Mouse (Mus musculus) macrophage (primary cell): ENCODE results near the gene Tmem239. TPM values are rescaled to one million over a fixed set of nuclear protein-coding genes. Genes with fewer than 3 reads are reported as not detected.

ENCODE experiments used
- H3K27ac ChIP-seq: fragments of 350-480 bp; formaldehyde crosslinking; 2 replicates; pipeline ENCODE4 v1.9.0; 2021
- H3K36me3 ChIP-seq: fragments of 350-480 bp; formaldehyde crosslinking; 2 replicates; pipeline ENCODE4 v1.9.0; 2021; ENCODE audit errors: inconsistent target
- H3K4me3 ChIP-seq: fragments of 350-480 bp; formaldehyde crosslinking; 2 replicates; pipeline ENCODE4 v1.9.0; 2021; ENCODE audit errors: inconsistent target
- H3K79me2 ChIP-seq: fragments of 350-480 bp; formaldehyde crosslinking; 2 replicates; pipeline ENCODE4 v1.9.0; 2021; ENCODE audit errors: inconsistent target
- WGBS: methylation state at CpG from one replicate; pipeline ENCODE4 v1.1.7; 2026; ENCODE audit warnings: inconsistent platforms; ENCODE audit not compliant: missing documents; 5-methylcytosine and 5-hydroxymethylcytosine counted together
- polyA plus RNA-seq: library from polyadenylated mRNA; stranded (reverse); fragments of 250-400 nt; gene quantifications from 3 replicates; pipeline ENCODE4 v1.2.4, GENCODE M21; 2018; ENCODE audit warnings: inconsistent platforms

Gene Tmem239
- polyA plus RNA-seq, 1 experiment from 2014 or later, result not detected

DNA sequence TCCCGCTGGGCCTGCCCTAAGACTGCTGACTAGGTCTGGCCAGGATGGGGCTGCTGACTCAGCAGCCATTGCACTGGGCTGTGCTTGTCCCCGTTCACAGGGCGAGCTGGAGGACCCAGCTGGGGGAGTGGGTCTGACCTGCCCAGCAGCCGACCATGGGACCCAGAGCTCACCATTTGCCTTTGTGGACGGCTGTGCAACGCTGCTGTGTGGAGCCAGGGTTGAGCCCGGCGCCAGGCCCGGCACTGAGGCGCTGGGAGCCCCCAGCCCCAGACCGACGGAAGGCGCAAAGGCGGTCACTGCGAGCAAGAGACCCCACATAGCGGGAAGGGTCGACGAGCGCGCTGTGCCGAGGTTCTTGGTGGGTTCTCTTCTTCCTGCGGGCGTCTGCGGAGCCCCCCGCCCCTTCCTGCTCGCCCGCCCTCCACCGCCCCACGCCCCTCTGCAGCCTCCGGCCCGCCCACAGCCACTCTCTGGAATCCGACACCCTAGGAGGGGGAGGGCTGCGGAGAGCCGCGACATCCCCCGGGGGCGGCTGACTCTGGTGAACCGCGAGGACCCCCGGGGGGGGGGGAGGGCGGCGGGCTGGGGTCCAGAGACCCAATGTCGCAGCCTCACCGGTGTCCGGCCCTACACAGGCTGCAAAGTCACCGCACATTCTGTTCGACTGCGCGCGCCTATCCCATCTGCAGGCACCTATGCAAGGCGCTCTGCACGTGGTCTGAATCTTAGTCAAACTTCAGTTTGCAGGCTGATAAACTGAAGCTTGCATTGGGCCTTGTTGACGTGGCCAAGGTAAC lies 8.9 kb upstream of the Tmem239 start, which contains the start of gene Cpxm1:
TSS of gene Cpxm1 (minus strand) at position 389 of the 800 bp plus-strand sequence.
- Histone ChIP-seq H3K27ac (no peak within 1 kb of the TSS), H3K79me2 (no peaks in the 10 kb centered on the region), H3K4me3 (no peak within 1 kb of the TSS), H3K36me3 (no peaks in the 10 kb centered on the region)
- WGBS, result 4% methylated on average over 48 of the region's 53 CpGs

DNA sequence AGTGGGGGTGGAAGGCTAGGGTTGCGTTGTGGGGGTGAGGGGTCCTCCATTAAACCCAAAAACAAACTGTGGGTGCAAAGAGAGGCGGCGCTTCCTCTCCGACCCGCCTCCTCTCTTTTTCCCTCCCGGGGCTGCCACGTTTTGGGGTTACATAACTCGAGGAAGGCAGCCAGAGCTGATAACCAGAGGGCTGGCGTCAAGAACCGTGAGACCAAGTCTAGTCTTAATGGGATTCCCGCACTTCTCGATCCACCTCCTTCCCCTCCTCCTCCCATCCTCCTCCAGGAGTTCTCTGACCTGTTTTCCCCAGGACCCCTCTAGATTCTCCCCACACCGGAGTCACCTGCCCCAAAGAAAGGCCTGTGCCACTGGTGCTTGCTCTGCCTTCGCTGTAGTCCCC lies 8.2 kb upstream of the Tmem239 start:
- 15% methylated on average over 13 of the region's 14 CpGs for WGBS
- H3K4me3 ChIP-seq, result no peak overlapping the region
- no peaks in the 10 kb centered on the region for H3K36me3 ChIP-seq
- H3K27ac ChIP-seq, result no peak overlapping the region
- H3K79me2 ChIP-seq, result no peaks in the 10 kb centered on the region

DNA sequence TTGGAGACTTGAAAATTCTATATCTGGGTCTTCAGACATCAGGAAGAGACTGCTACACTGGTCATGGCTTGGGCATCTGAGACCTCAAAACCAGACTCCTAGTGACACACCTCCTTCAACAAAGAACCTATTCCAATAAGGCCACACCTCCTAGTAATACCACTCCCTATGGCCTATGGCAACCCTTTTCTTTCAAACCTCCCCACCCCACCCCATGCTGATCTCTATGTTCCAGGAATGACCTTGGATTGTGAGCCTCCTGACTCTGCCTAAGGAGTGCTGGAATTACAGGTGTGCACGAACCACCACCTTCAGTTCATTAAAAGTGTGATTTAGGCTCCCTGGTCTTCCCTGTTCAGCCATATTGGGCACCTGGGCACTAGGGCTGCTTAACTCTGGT lies 6.2 kb upstream of the Tmem239 start:
- WGBS, result 85% methylated on average over 1 of the region's 1 CpGs
- Histone ChIP-seq H3K36me3 (no peaks in the 10 kb centered on the region), H3K27ac (no peak overlapping the region), H3K79me2 (no peaks in the 10 kb centered on the region), H3K4me3 (no peak overlapping the region)

DNA sequence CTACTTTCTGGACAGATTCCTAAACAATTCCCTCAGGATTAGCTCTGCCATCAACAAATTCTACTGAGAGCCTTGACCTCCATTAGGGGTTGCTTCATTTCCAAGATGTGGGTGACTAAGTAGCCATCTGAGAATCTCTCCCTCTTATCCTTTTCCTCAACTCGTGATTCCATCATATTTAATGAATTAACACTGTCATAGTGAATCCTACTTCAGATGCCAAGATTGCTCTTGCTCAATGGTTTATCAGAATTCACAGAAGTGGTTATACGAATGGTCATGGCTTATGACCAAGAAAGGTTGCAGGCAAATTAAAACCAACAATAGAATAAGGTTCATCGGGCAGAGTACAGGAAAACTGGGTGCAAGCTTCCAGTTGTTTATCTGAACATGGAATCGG lies 4.4 kb upstream of the Tmem239 start:
- 94% methylated on average over 4 of the region's 4 CpGs for WGBS
- H3K4me3 ChIP-seq, result no peak overlapping the region
- H3K27ac ChIP-seq, result no peak overlapping the region
- H3K79me2 ChIP-seq, result no peaks in the 10 kb centered on the region
- H3K36me3 ChIP-seq, result no peaks in the 10 kb centered on the region

DNA sequence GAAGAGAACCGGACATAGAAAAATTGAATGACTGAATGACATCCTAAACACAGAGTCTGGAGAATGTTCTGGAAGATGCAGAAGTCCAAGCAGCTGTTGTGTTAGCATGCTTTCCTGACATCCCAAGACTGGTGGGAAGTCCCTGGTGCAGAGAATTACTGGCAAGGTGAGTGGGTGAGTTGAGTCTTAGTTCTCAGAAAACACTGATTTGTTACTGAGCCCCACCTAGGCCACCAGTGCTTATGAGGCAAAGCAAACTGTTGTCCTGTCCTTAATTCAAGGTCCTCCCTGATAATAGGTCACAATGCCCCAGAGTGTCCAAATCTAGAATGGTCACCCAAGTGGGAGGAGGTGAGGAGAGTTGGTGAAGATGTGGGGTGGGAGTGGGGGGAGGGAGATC lies 1.3 kb upstream of the Tmem239 start, which contains the start of the genes Gm28372 and 1700020A23Rik:
TSS of gene Gm28372 (plus strand) at position 301 of the 400 bp plus-strand sequence.
TSS of gene 1700020A23Rik (plus strand) at position 321 of the 400 bp plus-strand sequence.
- Histone ChIP-seq H3K4me3 (no peak within 1 kb of the TSS), H3K79me2 (no peaks in the 10 kb centered on the region), H3K27ac (no peak within 1 kb of the TSS), H3K36me3 (no peaks in the 10 kb centered on the region)
- WGBS, result 100% methylated on average over 1 of the region's 1 CpGs

DNA sequence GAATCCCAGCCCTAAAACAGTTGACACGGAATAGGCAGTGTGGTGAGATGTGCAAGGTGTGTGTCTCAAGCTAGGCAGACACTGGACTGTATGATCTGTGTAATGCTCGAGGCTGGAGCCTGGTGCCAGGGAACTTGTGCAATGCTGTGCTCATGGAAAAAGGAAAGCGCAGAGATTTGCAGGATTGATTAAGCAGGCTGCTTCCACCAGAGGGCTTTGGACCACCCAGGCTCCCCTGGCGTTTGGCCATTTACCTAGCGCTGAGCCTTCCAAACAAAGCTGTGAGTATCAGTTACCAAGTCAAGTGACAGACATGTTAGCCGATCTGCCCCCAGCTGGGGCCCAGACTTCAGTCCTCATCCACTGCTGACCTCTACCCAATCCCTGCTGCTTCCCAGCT lies 1.9 kb downstream of the Tmem239 start:
- Histone ChIP-seq H3K4me3 (no peak overlapping the region), H3K36me3 (no peaks in the 10 kb centered on the region), H3K79me2 (no peaks in the 10 kb centered on the region), H3K27ac (no peak overlapping the region)
- 79% methylated on average over 6 of the region's 6 CpGs for WGBS

DNA sequence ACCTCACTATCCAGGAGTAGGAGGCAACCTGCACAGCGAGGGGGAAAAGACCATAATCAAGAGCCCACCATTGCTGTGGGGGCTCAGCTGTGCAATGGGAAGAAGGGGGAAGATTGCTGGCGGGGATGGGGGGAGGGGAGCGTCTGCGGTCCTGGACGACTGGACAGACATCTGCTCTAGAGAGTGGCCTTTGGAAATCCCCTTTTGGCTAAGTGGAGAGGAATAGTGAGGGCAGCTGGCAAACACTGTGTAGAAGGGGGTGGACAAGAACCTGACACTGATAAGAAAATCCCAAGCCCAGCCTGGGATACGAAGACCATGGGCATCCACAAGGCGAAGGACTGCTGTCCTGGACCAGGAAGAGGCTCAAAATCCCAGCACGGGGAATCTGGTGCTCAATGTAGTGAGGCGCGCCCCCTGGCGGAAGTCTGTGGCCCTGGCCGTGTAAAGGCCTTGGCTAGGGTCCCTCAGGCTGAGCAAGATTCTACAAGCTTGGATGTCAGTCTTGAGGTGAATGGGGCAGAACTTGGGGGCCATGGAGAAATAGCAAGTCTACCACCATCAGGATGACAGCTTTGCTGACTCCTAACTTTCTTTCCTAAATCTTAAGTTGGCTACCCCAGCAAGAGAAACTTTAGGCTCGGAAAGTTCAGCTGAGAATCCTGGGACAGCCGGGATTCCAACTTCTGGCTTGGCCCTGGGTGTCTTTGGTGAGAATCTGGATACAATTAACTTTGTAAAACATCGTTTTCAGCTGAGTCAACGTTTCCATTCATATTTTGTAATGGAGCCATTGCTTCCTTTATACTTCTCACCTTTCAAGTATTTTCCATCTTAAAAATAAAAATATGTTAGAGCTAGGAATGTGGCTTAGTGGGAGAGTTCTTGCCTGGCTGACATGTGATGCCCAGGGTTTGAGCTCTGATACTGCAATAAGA lies 5.5 kb downstream of the Tmem239 start:
- WGBS, result 38% methylated on average over 16 of the region's 16 CpGs
- Histone ChIP-seq H3K79me2 (no peaks in the 10 kb centered on the region), H3K36me3 (no peaks in the 10 kb centered on the region), H3K27ac (no peak overlapping the region), H3K4me3 (no peak overlapping the region)

DNA sequence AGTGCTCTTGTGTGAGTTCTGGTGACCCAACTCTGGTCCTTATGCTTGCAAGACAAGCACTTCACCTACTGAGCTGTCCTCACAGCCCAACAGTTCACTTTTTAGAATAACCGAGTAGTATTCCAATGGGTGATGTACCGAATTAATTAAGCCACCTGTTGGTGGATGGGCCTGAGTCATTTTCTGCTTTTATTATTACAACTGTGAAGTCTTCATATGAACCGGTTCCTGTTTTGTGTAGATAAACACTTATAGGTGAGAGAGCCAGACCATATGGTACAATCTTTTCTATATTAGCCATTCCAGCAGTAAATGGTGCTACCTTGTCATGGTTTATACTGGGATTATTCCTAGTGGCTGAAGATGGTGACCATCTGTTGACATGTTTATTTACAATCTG lies 6.5 kb downstream of the Tmem239 start:
- 95% methylated on average over 3 of the region's 3 CpGs for WGBS
- Histone ChIP-seq H3K79me2 (no peaks in the 10 kb centered on the region), H3K36me3 (no peaks in the 10 kb centered on the region), H3K27ac (no peak overlapping the region), H3K4me3 (no peak overlapping the region)

DNA sequence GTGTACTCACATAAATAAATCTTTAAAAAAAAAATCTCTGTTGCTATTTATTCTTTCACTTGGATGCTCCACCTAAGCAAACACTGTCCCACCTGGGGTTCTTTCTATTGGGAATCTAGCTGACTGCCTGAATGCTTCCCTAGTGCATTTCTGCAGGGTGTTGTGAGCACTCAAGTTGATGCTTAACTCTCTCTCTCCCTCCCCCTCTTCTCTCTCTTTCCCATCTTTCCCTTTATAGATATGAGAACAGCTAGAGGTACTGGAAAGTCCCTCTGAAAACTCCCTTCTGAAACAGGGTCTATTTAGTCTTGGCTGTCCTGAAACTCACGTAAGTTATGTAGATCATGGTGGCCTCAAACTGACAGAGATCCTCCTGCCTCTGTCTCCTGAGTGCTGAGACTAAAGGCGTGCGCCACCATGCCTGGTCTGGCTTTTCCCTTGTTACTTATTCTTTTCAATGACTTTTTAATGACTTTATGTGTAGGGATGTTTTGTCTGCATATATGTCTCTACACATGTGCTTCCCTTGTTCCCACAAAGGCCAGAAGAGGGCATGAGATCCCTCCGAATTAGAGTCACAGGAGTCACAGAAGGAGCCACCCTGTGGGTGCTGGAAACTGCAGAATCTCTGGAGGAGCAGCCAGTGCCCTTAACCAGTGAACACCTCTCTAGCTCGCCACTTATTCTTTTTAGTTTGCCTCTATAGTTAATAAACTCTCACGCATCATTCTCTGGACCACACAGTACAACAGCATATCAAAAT lies 8.0 kb downstream of the Tmem239 start:
- WGBS, result 86% methylated on average over 6 of the region's 6 CpGs
- H3K36me3 ChIP-seq, result peaks cover 6% of the 10 kb centered on the region; the same call in 1 of the 2 replicates
- H3K4me3 ChIP-seq, result no peak overlapping the region
- H3K79me2 ChIP-seq, result no peaks in the 10 kb centered on the region
- H3K27ac ChIP-seq, result no peak overlapping the region

DNA sequence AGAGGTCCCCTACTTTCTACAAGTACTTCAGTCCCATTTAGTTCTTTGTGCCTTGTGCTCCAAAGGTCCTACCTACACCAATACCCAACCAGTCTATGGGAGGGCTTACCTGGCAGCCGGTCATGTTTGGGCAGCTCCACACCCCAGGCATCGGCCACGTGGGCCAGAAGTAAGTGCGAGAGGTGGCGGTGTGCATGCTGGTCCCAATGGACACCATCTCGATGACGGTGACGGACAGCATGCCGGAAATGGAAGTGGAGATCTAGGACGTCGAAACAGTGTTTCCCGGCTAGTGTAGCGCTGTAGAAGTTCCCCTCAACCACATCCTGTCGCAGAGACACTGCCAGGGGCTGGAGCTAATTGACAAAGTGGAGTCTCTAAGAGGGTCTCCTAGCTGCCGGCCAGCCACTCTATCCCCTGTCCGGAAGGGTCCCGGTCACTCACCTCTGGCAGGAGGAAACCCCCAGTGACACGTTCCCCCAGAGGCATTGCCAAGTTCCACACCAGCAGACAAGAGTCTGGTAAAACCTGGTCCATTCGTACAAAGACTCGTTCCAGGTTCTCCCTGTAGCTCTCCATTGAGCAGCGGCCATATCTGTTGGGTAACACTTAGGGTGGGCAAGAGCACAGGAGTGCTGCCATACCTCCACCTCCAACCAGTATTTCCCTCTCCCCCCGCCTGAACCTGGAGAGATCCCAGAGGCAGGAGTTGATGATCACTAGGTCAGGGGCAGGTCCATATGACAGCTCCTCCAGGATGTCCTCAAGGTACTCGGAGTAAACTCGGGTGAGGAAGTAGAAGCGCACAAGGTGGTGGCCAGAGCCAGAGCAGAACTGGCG lies 15.7 kb downstream of the Tmem239 start:
- H3K79me2 ChIP-seq, result peaks cover 29% of the 10 kb centered on the region
- peaks cover 24% of the 10 kb centered on the region; the same call in 1 of the 2 replicates for H3K36me3 ChIP-seq
- H3K4me3 ChIP-seq, result no peak overlapping the region
- no peak overlapping the region for H3K27ac ChIP-seq
- 95% methylated on average over 25 of the region's 26 CpGs for WGBS

DNA sequence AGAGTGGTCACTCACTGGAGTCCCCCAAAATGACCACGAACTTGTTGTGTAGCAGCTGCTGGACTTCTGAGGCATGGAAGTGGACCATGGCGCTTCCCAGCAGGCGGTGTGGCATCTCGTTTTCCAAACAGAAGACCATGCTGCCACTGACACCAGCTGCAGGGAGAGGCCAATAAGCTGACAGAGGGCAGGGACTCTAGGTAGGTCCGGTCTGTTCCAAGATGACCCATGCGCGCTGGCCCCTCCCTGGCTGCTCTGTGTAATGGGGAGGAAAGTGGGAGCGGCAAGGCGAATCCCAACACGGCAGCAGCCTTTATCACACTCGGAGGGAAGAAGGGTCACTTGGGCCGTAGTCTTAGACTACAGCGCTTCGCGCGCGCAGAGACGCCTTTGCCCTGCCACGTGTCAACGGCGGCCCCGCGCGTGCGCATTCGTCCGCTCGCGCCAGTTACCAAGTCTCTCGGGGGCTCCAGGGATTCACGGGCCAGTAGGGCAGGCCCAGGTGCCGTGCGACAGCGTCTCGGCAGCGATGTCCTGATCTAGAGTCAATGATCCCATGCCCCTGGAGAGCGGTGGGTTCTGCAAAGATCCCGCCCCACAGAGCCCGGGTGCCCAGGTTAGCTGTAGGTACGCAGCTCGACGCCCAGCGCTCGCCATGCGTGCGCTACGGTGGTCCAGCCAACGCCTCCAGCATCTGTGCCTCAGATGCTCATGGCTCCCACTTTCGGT lies 17.3 kb downstream of the Tmem239 start:
- Histone ChIP-seq H3K4me3 (peak overlapping the region; percentile 62), H3K36me3 (peaks cover 24% of the 10 kb centered on the region; the same call in 1 of the 2 replicates), H3K27ac (peak overlapping the region; percentile 79), H3K79me2 (peaks cover 45% of the 10 kb centered on the region)
- 18% methylated on average over 49 of the region's 49 CpGs for WGBS

DNA sequence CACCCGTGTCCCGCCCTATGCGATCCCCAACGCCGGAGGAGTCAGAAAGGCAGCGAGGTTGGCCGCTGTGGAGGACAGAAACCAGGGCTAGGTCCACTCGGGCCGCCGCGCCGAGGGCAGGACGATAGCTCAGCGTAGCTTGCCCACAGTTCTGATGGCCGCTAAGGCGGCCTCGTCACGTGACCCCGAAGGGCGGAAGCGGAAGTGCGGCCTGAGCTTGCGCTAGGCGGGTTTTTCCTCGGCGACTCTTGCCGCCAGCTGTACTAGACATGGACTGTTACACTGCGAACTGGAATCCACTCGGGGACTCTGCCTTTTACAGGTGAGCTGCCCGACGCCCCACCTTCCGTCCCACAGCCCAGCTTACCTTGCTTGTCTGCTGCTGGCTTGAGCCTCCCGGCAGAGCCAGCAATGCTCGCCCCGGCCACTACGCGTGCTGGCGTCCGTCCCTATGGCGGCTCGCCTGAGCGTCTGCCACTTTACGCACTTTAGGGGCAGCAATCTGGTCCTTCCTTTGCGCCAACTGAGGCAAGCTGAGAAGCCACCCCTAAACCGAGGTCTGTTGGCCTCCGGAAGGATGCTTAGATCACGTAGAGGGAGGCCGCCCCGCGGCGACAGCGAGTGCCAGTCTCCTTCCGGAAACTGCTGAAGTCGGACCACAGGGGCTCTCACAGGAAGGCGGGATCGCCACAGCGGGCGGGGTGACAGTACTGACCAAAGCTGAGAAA lies 18.0 kb downstream of the Tmem239 start, which contains the start of the genes Vps16 and Pced1a:
TSS of gene Vps16 (plus strand) at position 214 of the 728 bp plus-strand sequence.
TSS of gene Pced1a (minus strand) at position 576 of the 728 bp plus-strand sequence.
- peaks cover 18% of the 10 kb centered on the region; the same call in 1 of the 2 replicates for H3K36me3 ChIP-seq
- H3K79me2 ChIP-seq, result peaks cover 52% of the 10 kb centered on the region
- peak within 1 kb of the TSS; percentile 79 for H3K27ac ChIP-seq
- under 1% methylated on average over 51 of the region's 58 CpGs for WGBS
- peak within 1 kb of the TSS; percentile 62 for H3K4me3 ChIP-seq
